Mouse (Mus musculus): ENCODE measurements around the gene Etv5. TPM values are rescaled to one million over a fixed set of nuclear protein-coding genes. Genes with fewer than 3 reads are reported as not detected.

Gene Etv5
- polyA plus RNA-seq, 1 experiment from 2014 or later: 45.8 TPM

GRCm38 (mm10) chr16:22348478-22349270 lies 90.8 kb downstream of the Etv5 start:
- Histone ChIP-seq H3K9me3 (no peaks in the 10 kb centered on the region), H3K4me3 (no peak overlapping the region), H3K27ac (no peak overlapping the region), H3K4me1 (peaks cover 8% of the 10 kb centered on the region), H3K27me3 (ENCODE audit: poor library complexity, severe bottlenecking) (no peaks in the 10 kb centered on the region), H3K36me3 (replicated peaks) (no peaks in the 10 kb centered on the region)
- 40% methylated on average over 16 of the region's 16 CpGs for WGBS
- DNase-seq (ENCODE audit: extremely low spot score, low spot score): no peak

- no peak overlapping the region for H3K4me3 ChIP-seq
- no peak for DNase-seq (ENCODE audit: extremely low spot score, low spot score)
- WGBS: 68% methylated on average over 4 of the region's 4 CpGs
These were observed 91.5 kb downstream of the Etv5 start for GRCm38 (mm10) chr16:22348014-22348413.

DNA sequence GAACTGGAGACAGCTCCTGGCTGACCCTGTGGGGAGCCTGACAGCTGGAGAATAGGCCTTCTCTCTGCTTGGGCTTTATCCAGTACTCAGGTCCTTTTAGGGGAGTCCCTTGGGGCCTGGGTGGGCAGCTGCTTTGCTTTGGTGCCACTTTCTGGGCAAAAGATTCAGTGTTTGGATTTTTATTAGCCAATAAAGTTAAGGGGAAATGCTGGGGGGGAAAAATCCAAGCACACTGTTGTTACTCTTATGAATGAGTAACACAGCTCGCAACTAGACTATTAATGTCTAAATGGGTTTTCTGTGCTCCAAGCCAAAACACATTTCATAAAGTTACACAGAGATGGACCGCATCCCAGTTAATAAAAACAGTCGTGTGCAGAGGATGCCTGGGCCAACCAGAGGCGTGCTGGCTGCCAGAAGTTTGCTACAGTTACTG lies 98.3 kb downstream of the Etv5 start:
- no peak overlapping the region for H3K4me3 ChIP-seq
- no peaks in the 10 kb centered on the region for H3K36me3 ChIP-seq (replicated peaks)
- WGBS: 92% methylated on average over 4 of the region's 4 CpGs
- DNase-seq (ENCODE audit: extremely low spot score, low spot score): no peak
- no peaks in the 10 kb centered on the region for H3K9me3 ChIP-seq
- no peaks in the 10 kb centered on the region for H3K27me3 ChIP-seq (ENCODE audit: poor library complexity, severe bottlenecking)
- no peaks in the 10 kb centered on the region for H3K4me1 ChIP-seq
- H3K27ac ChIP-seq: no peak overlapping the region

More at GRCm38 (mm10) chr16:22348014-22348413, 91.5 kb downstream of the Etv5 start:
- H3K9me3 ChIP-seq: no peaks in the 10 kb centered on the region
- no peaks in the 10 kb centered on the region for H3K27me3 ChIP-seq (ENCODE audit: poor library complexity, severe bottlenecking)
- peaks cover 8% of the 10 kb centered on the region for H3K4me1 ChIP-seq
- no peak overlapping the region for H3K27ac ChIP-seq
- H3K36me3 ChIP-seq (replicated peaks): no peaks in the 10 kb centered on the region

- Histone ChIP-seq H3K27ac (no peak overlapping the region), H3K4me1 (no peaks in the 10 kb centered on the region), H3K27me3 (ENCODE audit: poor library complexity, severe bottlenecking) (no peaks in the 10 kb centered on the region), H3K9me3 (0 out of 2 replicates have a peak, but pooled peaks cover 3% of the 10 kb centered on the region), H3K4me3 (no peak overlapping the region), H3K36me3 (replicated peaks) (no peaks in the 10 kb centered on the region)
- 79% methylated on average over 3 of the region's 3 CpGs for WGBS
- DNase-seq (ENCODE audit: extremely low spot score, low spot score): no peak
These were observed 103.7 kb downstream of the Etv5 start for GRCm38 (mm10) chr16:22335781-22336180.

Other genes with a start within 250 kb of the Etv5 start
- gene Tra2b, start 173.7 kb downstream of the Etv5 start, polyA plus RNA-seq (2016; fragmentation: Nextera tagmentation; extraction: Ambion mirVana): 538 and 552 TPM in 2 replicates
- gene Dgkg, start 217.5 kb upstream of the Etv5 start, polyA plus RNA-seq (2016; fragmentation: Nextera tagmentation; extraction: Ambion mirVana): 0.07 and 0.15 TPM in 2 replicates